Mouse (Mus musculus) embryonic fibroblast, embryonic 13.5 days (primary cell): ENCODE results near the gene Tmem240.

ENCODE experiments used
- CTCF ChIP-seq: IDR thresholded peaks from 2 replicates; pipeline ENCODE4 v1.5.1; 2011; ENCODE audit warnings: mild to moderate bottlenecking, control low read depth, low read length, moderate library complexity, borderline replicate concordance; ENCODE audit not compliant: insufficient read depth
- POLR2A ChIP-seq: IDR thresholded peaks from 2 replicates; pipeline ENCODE4 v1.6.1; 2011; ENCODE audit warnings: low read depth, mild to moderate bottlenecking, control low read depth, low read length, moderate library complexity

GRCm38 (mm10) chr4:155746575-155747490, 12.2 kb downstream of the Tmem240 start:
- TF ChIP-seq POLR2A (no peak), CTCF (no peak)
